Mouse (Mus musculus) left cerebral cortex, adult 11 months (tissue): ENCODE results near the gene Dcaf11.

Experiments used
- DNase-seq: peaks from one replicate; pipeline ENCODE4 v3.0.0; 2022; ENCODE audit warnings: low spot score

Dcaf11 gene

GRCm38 (mm10) chr14:55617822-55618221 is 58.0 kb downstream of the Dcaf11 start, which contains the start of gene Rec8:
Gene Rec8 (plus strand): TSS chr14:55618037.
- DNase-seq, result no peak

- no peak for DNase-seq
Observed at GRCm38 (mm10) chr14:55618486-55619195, 58.8 kb downstream of the Dcaf11 start.
